Mouse (Mus musculus): ENCODE measurements around the gene Epn3. TPM values are rescaled to one million over a fixed set of nuclear protein-coding genes. Genes with fewer than 3 reads are reported as not detected.
A peak's percentile ranks its signal among the peaks of the same experiment; 100 is the strongest.

The Epn3 gene
- polyA plus RNA-seq, 1 experiment from 2014 or later, result 4.2 TPM

GRCm38 (mm10) chr11:94468582-94469064 lies 31.2 kb downstream of the Epn3 start:
- H3K4me1 ChIP-seq, result peaks cover 75% of the 10 kb centered on the region
- ATAC-seq (ENCODE audit: insufficient number of reproducible peaks, insufficient read depth, low FRiP score, low TSS enrichment, low read depth), result no peak
- 11% methylated on average over 4 of the region's 4 CpGs for WGBS

DNA sequence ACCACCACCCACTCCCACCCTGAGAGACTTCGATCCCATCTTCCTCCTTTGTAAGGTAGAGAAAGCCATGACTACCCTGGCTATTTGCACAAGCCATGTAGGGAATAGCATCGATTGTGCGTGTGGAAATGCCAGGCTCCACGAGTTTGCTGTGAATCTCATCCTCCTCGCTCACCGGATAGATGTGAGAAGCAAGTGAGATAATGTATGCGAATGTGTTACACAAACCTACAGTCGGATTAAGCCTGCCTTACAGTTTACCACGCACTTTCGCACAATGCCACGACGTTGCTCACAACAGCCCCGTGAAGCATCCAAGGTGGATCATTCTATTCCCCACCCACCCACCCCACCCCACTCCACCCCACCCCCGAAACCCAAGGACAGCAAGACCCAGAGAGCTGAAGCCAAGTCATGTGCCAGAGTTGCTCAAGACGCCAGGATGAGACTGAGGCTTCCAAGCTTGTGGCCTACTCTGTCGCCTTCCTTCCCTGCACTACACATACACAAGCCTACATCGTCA lies 33.4 kb downstream of the Epn3 start:
- no peak for ATAC-seq (ENCODE audit: insufficient number of reproducible peaks, insufficient read depth, low FRiP score, low TSS enrichment, low read depth)

More at GRCm38 (mm10) chr11:94468582-94469064, 31.2 kb downstream of the Epn3 start:
- Histone ChIP-seq H3K9ac (no peak overlapping the region), H3K4me3 (peak overlapping the region; percentile 97), H3K27ac (peak overlapping the region; percentile 99), H3K4me2 (peak overlapping the region; percentile 78), H3K27me3 (peaks cover 7% of the 10 kb centered on the region), H3K36me3 (peaks cover 30% of the 10 kb centered on the region), H3K9me3 (no peaks in the 10 kb centered on the region)

GRCm38 (mm10) chr11:94464170-94464569 lies 35.6 kb downstream of the Epn3 start:
- H3K36me3 ChIP-seq, result peaks cover 69% of the 10 kb centered on the region
- no peak overlapping the region for H3K27ac ChIP-seq
- 42% methylated on average over 2 of the region's 2 CpGs for WGBS
- no peak overlapping the region for H3K9ac ChIP-seq
- no peaks in the 10 kb centered on the region for H3K27me3 ChIP-seq
- peaks cover 63% of the 10 kb centered on the region for H3K4me1 ChIP-seq
- no peak overlapping the region for H3K4me3 ChIP-seq
- H3K9me3 ChIP-seq, result no peaks in the 10 kb centered on the region
- H3K4me2 ChIP-seq, result no peak overlapping the region
- ATAC-seq (ENCODE audit: insufficient number of reproducible peaks, insufficient read depth, low FRiP score, low TSS enrichment, low read depth), result no peak

More for the DNA sequence above, 33.4 kb downstream of the Epn3 start:
- Histone ChIP-seq H3K9me3 (no peaks in the 10 kb centered on the region), H3K4me2 (no peak overlapping the region), H3K27me3 (no peaks in the 10 kb centered on the region), H3K36me3 (peaks cover 48% of the 10 kb centered on the region), H3K4me3 (no peak overlapping the region), H3K4me1 (peaks cover 79% of the 10 kb centered on the region), H3K9ac (no peak overlapping the region), H3K27ac (0 out of 2 replicates have a peak overlapping the region, but pooled peaks have one; percentile 17)
- WGBS, result 89% methylated on average over 17 of the region's 17 CpGs

GRCm38 (mm10) chr11:94461856-94462255 lies 37.9 kb downstream of the Epn3 start:
- no peak for ATAC-seq (ENCODE audit: insufficient number of reproducible peaks, insufficient read depth, low FRiP score, low TSS enrichment, low read depth)
- Histone ChIP-seq H3K4me3 (no peak overlapping the region), H3K27ac (no peak overlapping the region), H3K4me1 (peaks cover 40% of the 10 kb centered on the region), H3K9me3 (no peaks in the 10 kb centered on the region), H3K36me3 (peaks cover 83% of the 10 kb centered on the region), H3K4me2 (no peak overlapping the region), H3K9ac (no peak overlapping the region), H3K27me3 (no peaks in the 10 kb centered on the region)
- 93% methylated on average over 11 of the region's 11 CpGs for WGBS

- ATAC-seq (ENCODE audit: insufficient number of reproducible peaks, insufficient read depth, low FRiP score, low TSS enrichment, low read depth), result no peak
- Histone ChIP-seq H3K36me3 (peaks cover 87% of the 10 kb centered on the region), H3K4me1 (peaks cover 31% of the 10 kb centered on the region), H3K4me2 (no peak overlapping the region), H3K9ac (no peak overlapping the region), H3K9me3 (no peaks in the 10 kb centered on the region), H3K4me3 (no peak overlapping the region), H3K27ac (no peak overlapping the region; the same call in 1 of the 2 replicates), H3K27me3 (no peaks in the 10 kb centered on the region)
- WGBS, result 76% methylated on average over 15 of the region's 15 CpGs
Measured at GRCm38 (mm10) chr11:94457001-94457400, 42.8 kb downstream of the Epn3 start.

DNA sequence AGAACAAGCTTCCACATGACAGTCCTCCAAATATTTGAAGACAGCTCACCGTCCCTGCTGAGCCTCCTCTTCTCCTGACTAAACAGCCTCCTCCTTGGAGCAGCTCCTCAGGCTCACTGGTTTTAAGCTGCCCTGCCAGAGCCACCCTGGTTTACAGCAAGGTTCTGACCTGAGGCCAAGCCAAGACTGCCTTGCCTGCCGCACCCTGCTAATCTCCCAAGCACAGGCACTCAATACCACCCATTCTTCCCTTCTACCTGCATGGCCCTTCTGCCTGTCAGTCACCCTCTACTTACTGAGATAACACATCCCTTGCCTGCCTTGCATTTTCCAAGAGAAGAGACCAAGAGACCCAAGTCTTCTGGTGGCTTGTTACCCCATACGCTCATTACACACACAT lies 43.4 kb downstream of the Epn3 start:
- H3K4me3 ChIP-seq, result no peak overlapping the region
- H3K9me3 ChIP-seq, result no peaks in the 10 kb centered on the region
- H3K36me3 ChIP-seq, result peaks cover 87% of the 10 kb centered on the region
- H3K4me1 ChIP-seq, result peaks cover 28% of the 10 kb centered on the region
- no peak overlapping the region for H3K4me2 ChIP-seq
- 65% methylated on average over 3 of the region's 3 CpGs for WGBS
- H3K9ac ChIP-seq, result no peak overlapping the region
- H3K27me3 ChIP-seq, result no peaks in the 10 kb centered on the region
- no peak overlapping the region; the same call in 1 of the 2 replicates for H3K27ac ChIP-seq
- ATAC-seq (ENCODE audit: insufficient number of reproducible peaks, insufficient read depth, low FRiP score, low TSS enrichment, low read depth), result no peak

DNA sequence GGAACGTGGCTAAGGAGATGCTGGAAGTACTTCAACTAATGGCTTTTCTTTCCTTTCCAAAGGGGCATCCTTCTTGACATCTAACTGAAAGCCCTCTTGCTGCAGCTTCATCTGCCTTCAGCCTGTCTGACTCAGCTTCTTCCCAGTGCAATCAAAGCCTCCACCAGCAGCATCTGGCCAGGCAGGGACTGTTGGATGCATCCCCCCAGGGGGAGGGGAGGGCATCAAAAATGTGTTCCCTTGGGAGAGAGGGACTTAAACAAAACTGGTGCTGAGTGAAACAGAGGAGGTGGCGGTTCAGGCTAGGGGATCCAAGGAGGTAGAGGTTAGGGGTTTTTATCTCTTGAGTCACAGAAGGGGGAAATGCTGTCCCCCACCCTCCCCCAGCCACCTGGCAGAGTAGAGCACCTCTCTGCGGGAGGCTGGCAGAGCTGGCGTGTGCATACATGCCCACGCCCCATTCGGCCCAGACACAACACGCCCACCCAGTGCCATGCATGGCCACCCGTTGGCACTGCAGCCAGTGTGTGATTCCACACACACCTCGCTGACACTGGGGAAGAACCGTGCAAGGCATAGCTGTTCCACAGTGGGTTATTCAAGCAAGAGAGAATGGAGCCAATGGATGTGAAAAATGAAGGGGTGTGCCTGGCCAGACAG lies 44.5 kb downstream of the Epn3 start:
- ATAC-seq (ENCODE audit: insufficient number of reproducible peaks, insufficient read depth, low FRiP score, low TSS enrichment, low read depth), result no peak
- peaks cover 35% of the 10 kb centered on the region for H3K4me1 ChIP-seq
- H3K36me3 ChIP-seq, result peaks cover 87% of the 10 kb centered on the region
- H3K4me2 ChIP-seq, result no peak overlapping the region
- no peak overlapping the region for H3K27ac ChIP-seq
- 72% methylated on average over 10 of the region's 10 CpGs for WGBS
- H3K27me3 ChIP-seq, result no peaks in the 10 kb centered on the region
- no peaks in the 10 kb centered on the region for H3K9me3 ChIP-seq
- H3K4me3 ChIP-seq, result no peak overlapping the region
- H3K9ac ChIP-seq, result 0 out of 2 replicates have a peak overlapping the region, but pooled peaks have one; percentile 4

- no peak overlapping the region for H3K4me3 ChIP-seq
- H3K9ac ChIP-seq, result 0 out of 2 replicates have a peak overlapping the region, but pooled peaks have one; percentile 4
- no peaks in the 10 kb centered on the region for H3K27me3 ChIP-seq
- no peak overlapping the region for H3K27ac ChIP-seq
- ATAC-seq (ENCODE audit: insufficient number of reproducible peaks, insufficient read depth, low FRiP score, low TSS enrichment, low read depth), result no peak
- 74% methylated on average over 5 of the region's 5 CpGs for WGBS
- no peak overlapping the region for H3K4me2 ChIP-seq
- H3K4me1 ChIP-seq, result peaks cover 40% of the 10 kb centered on the region
- H3K36me3 ChIP-seq, result peaks cover 87% of the 10 kb centered on the region
- H3K9me3 ChIP-seq, result no peaks in the 10 kb centered on the region
Measured at GRCm38 (mm10) chr11:94454756-94455155, 45.0 kb downstream of the Epn3 start.

DNA sequence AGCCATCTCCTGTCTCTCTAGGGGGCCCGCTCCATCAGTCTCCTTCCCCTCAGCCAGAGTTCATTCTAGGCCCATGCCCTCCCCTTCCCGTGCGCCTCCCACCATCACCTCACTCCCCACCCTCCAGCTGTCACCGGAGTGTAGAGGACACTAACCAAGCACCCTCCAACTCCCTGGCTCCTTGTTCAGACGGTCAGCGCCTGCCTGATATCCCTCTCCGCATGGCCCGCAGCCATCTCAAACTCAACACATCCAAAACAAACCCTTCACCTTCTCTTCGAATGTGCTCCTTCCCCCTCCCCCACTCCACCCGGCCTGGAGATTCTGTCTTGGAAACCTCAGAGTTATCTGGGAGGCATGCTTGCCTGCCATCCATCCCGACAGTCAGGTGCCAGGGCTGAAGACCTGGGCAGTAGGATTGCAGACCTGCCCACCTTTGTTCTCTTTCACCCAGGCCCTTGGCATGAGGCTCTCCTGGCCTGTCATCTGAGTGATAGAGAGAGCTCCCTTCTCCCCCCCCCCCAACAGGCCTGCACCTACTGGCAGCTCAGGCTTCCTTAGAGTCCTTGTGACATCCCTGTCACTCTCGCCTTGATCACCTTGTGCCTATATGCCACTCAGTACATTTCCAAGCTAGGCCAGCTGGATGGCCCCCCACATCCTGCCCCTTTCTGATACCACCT lies 48.5 kb downstream of the Epn3 start:
- H3K9me3 ChIP-seq, result no peaks in the 10 kb centered on the region
- no peak overlapping the region for H3K27ac ChIP-seq
- peaks cover 55% of the 10 kb centered on the region for H3K4me1 ChIP-seq
- 59% methylated on average over 12 of the region's 12 CpGs for WGBS
- no peak overlapping the region for H3K9ac ChIP-seq
- no peak for ATAC-seq (ENCODE audit: insufficient number of reproducible peaks, insufficient read depth, low FRiP score, low TSS enrichment, low read depth)
- H3K27me3 ChIP-seq, result no peaks in the 10 kb centered on the region
- no peak overlapping the region for H3K4me2 ChIP-seq
- H3K36me3 ChIP-seq, result peaks cover 71% of the 10 kb centered on the region
- H3K4me3 ChIP-seq, result no peak overlapping the region

DNA sequence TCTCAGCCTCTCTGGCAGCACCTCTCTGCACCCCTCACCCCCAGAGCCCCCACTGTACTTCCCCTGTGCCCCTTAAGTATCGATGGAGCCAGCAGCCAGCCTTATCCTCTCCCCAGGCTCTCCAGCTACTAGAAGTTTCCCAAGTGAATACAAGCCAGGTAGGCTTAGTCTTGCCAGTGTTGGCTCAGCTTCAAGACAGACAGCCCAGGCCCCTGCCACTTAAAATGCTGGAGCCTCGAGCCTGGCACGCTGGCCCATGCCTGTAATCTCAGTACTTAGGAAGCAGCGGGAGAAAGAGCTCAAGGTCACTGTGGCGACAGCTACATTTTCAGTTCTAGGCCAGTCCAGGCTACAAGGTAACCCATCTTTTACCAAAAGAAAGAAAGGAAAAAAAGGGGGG lies 49.9 kb downstream of the Epn3 start:
- no peak for ATAC-seq (ENCODE audit: insufficient number of reproducible peaks, insufficient read depth, low FRiP score, low TSS enrichment, low read depth)
- no peak overlapping the region for H3K4me3 ChIP-seq
- no peak overlapping the region for H3K4me2 ChIP-seq
- H3K9ac ChIP-seq, result no peak overlapping the region
- H3K36me3 ChIP-seq, result peaks cover 63% of the 10 kb centered on the region
- no peaks in the 10 kb centered on the region for H3K9me3 ChIP-seq
- peaks cover 58% of the 10 kb centered on the region for H3K4me1 ChIP-seq
- H3K27me3 ChIP-seq, result no peaks in the 10 kb centered on the region
- WGBS, result 64% methylated on average over 5 of the region's 5 CpGs
- no peak overlapping the region; the same call in 1 of the 2 replicates for H3K27ac ChIP-seq

DNA sequence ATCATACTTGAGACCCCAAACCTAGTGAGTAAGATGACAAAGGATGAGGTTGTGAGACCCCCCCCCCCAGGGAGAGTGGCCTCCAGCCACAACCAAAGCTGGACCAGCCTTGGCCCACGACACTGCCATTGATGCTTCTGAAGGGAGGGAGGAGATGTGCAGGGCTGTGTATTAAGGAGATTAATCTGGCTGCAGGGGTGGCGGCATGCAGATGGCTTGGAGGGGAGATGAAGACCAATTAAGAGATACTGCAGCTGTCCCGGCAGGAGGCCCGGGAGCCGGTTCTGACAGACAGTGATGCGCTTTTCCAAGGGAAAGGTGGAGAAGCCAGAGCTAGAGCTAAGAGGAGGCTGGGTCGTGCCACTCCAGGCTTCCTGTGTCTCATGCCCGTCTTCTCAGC lies 50.5 kb downstream of the Epn3 start:
- peaks cover 58% of the 10 kb centered on the region for H3K4me1 ChIP-seq
- no peak for ATAC-seq (ENCODE audit: insufficient number of reproducible peaks, insufficient read depth, low FRiP score, low TSS enrichment, low read depth)
- H3K9ac ChIP-seq, result 0 out of 2 replicates have a peak overlapping the region, but pooled peaks have one; percentile 32
- H3K27ac ChIP-seq, result no peak overlapping the region
- 40% methylated on average over 8 of the region's 8 CpGs for WGBS
- H3K27me3 ChIP-seq, result no peaks in the 10 kb centered on the region
- no peak overlapping the region for H3K4me3 ChIP-seq
- no peak overlapping the region for H3K4me2 ChIP-seq
- H3K9me3 ChIP-seq, result no peaks in the 10 kb centered on the region
- H3K36me3 ChIP-seq, result peaks cover 62% of the 10 kb centered on the region
